Mouse (Mus musculus) erythroblast, embryonic 14.5 days (primary cell): ENCODE data around the gene Il1rl2. TPM values are rescaled to one million over a fixed set of nuclear protein-coding genes. Genes with fewer than 3 reads are reported as not detected.
"Not testable (repeated sequence)": the region's sequence is repeated elsewhere in the genome, so short reads cannot be mapped to it uniquely, and the experiment has no call there.

ENCODE experiments used
- H3K27me3 ChIP-seq: 2 replicates; pipeline ENCODE4 v1.6.1; 2012; ENCODE audit warnings: inconsistent platforms; ENCODE audit not compliant: control insufficient read depth
- H3K36me3 ChIP-seq: 2 replicates; pipeline ENCODE4 v1.6.1; 2012; ENCODE audit warnings: mild to moderate bottlenecking, inconsistent platforms; ENCODE audit not compliant: control insufficient read depth
- H3K4me1 ChIP-seq: 2 replicates; pipeline ENCODE4 v1.6.1; 2012; ENCODE audit warnings: inconsistent platforms; ENCODE audit not compliant: control insufficient read depth
- H3K4me3 ChIP-seq: replicated peaks from 2 replicates; pipeline ENCODE3; 2012; ENCODE audit warnings: moderate library complexity, mild to moderate bottlenecking, inconsistent platforms
- H3K9me3 ChIP-seq: 2 replicates; pipeline ENCODE4 v1.6.1; 2012; ENCODE audit warnings: low read length, inconsistent platforms, mixed read lengths; ENCODE audit not compliant: control insufficient read depth
- GATA1 ChIP-seq: IDR thresholded peaks from 2 replicates; pipeline ENCODE4 v1.6.1; 2012; ENCODE audit warnings: low read length, inconsistent platforms, mixed read lengths
- TAL1 ChIP-seq: IDR thresholded peaks from 3 replicates; pipeline ENCODE4 v1.6.1; 2012; ENCODE audit warnings: low read length, inconsistent platforms, mixed read lengths
- polyA plus RNA-seq: library from polyadenylated mRNA; stranded (reverse); fragments of >175 nt; gene quantifications from 2 replicates; pipeline ENCODE4 v1.2.3, GENCODE M21; 2012

Il1rl2 gene
- polyA plus RNA-seq, 1 experiment = not detected

- H3K36me3 ChIP-seq = no peaks in the 10 kb centered on the region; the same call in 1 of the 2 replicates
- no peaks in the 10 kb centered on the region for H3K4me1 ChIP-seq
- H3K9me3 ChIP-seq = no peaks in the 10 kb centered on the region
- H3K27me3 ChIP-seq = no peaks in the 10 kb centered on the region; the same call in 1 of the 2 replicates
- no peak for TF ChIP-seq TAL1
- TF ChIP-seq GATA1 = no peak
- H3K4me3 ChIP-seq = no peak overlapping the region
Measured at GRCm38 (mm10) chr1:40290489-40291255, 33.7 kb upstream of the Il1rl2 start.

DNA sequence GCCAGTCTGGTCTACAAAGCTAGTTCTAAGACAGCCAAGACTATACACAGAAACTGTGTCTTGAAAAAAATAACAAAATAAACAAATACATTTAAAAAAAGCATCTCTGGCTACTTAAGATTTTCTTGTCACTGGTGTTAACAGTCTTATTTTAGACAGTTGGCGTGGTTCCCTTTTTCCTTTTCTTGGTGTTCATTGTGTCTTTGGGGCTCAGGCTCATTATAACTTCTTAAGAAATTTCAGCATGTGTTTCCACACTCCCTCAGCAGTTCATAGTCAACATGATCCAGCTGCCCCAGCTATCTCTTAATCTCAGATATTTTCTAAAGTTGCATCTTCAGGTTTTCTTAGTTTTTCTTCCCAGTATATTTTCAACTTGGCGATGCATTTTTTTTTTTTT, 32.2 kb upstream of the Il1rl2 start:
- H3K4me1 ChIP-seq = peaks cover 15% of the 10 kb centered on the region
- H3K36me3 ChIP-seq = no peaks in the 10 kb centered on the region; the same call in 1 of the 2 replicates
- no peak overlapping the region for H3K4me3 ChIP-seq
- H3K27me3 ChIP-seq = no peaks in the 10 kb centered on the region
- no peaks in the 10 kb centered on the region for H3K9me3 ChIP-seq
- TF ChIP-seq GATA1 = no peak

GRCm38 (mm10) chr1:40293891-40294290, 30.5 kb upstream of the Il1rl2 start:
- Histone ChIP-seq H3K27me3 (no peaks in the 10 kb centered on the region), H3K36me3 (no peaks in the 10 kb centered on the region; the same call in 1 of the 2 replicates), H3K4me1 (peaks cover 28% of the 10 kb centered on the region), H3K9me3 (no peaks in the 10 kb centered on the region), H3K4me3 (no peak overlapping the region)
- TF ChIP-seq TAL1 = no peak
- no peak for TF ChIP-seq GATA1

DNA sequence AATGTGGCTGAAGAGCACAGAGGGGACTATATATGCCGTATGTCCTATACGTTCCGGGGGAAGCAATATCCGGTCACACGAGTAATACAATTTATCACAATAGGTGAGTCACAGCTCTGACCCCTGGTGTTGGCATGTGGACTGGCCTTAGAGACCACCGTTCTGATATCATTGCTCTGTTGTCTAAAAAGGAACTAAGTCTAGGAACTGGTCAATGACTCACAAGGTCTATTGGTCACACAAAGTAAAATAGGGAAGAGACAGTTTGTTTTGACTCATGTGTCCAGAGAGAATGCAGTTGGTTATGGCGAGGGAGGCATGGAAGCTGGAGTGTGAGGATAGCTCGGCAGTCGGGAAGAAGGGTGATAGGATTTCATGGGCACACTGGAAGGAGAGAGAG, 29.6 kb upstream of the Il1rl2 start:
- Histone ChIP-seq H3K4me1 (peaks cover 30% of the 10 kb centered on the region), H3K36me3 (no peaks in the 10 kb centered on the region; the same call in 1 of the 2 replicates), H3K9me3 (no peaks in the 10 kb centered on the region), H3K27me3 (no peaks in the 10 kb centered on the region), H3K4me3 (no peak overlapping the region)
- TF ChIP-seq GATA1 (no peak), TAL1 (no peak)

DNA sequence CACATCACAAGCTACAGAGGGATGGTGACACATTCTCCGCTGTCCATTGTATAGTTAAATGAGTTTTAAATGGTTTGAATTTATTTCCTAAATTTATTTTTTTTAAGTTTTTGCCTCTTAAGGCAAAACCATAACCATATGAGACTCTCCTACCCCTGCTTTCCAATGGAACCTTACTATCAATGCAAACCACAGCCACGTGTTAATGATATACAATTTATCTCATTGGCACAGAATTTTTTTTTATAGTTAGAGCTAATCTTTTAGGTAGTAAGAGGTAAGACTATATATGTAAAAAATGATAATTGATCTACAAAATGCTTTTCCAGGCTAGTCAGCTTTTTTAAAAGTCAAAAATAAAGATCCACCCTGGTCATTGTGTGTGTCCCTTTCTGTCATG, 26.4 kb upstream of the Il1rl2 start:
- Histone ChIP-seq H3K4me3 (no peak overlapping the region), H3K9me3 (no peaks in the 10 kb centered on the region), H3K27me3 (no peaks in the 10 kb centered on the region), H3K4me1 (peaks cover 39% of the 10 kb centered on the region), H3K36me3 (no peaks in the 10 kb centered on the region; the same call in 1 of the 2 replicates)
- TF ChIP-seq TAL1 (no peak), GATA1 (no peak)

DNA sequence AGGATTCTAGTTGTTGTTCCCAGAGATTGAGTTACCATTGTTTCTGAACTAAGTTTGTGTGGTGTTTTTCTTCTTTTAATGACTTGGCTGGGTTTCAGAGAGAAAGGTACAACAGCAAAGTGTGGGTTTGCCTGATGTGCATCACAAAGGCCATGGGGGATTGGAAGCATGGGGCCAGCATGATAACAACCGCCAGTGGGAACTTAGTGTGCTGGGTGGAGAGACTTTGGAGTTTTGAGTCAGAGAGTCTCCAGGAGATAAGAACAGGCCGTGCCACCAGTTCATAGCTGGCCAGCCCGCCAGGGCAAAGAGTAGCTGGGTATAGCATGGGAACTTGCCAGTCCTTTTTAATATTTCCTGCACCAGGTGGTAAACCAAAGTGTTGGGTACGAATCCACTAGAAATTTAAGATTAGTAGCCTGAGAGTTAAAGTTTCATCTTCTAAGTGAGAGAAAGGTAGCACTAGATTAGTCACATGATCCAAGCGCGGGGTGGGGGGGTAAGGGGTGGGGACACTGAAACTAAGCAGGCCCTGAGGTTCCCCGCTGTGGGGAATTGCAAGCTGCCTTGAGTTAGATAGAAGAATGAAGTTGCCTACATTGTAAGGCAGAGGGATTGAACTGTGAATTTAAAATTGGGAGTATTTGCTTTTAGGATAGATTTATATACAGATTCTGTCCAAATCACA, 21.1 kb upstream of the Il1rl2 start:
- Histone ChIP-seq H3K9me3 (no peaks in the 10 kb centered on the region), H3K4me3 (no peak overlapping the region), H3K4me1 (peaks cover 27% of the 10 kb centered on the region), H3K27me3 (no peaks in the 10 kb centered on the region), H3K36me3 (no peaks in the 10 kb centered on the region; the same call in 1 of the 2 replicates)
- TF ChIP-seq TAL1 = no peak
- no peak for TF ChIP-seq GATA1

DNA sequence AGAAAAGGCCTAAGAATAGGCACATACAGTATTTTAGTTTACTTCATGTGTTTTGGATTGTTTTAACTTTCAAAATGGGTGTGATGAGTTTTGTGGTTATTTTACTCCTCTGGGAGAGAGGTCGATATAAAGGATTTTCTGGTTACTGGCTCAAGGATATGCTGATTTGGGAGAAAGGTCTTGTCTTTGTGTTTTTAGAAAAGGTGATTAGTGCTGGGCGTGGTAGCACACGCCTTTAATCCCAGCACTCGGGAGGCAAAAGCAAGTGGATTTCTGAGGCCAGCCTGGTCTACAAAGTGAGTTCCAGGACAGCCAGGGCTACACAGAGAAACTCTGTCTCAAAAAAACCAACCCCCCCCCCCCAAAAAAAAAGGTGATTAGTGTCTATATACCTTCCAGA, 20.1 kb upstream of the Il1rl2 start:
- not testable (repeated sequence) for H3K36me3 ChIP-seq, H3K9me3 ChIP-seq, H3K4me3 ChIP-seq, H3K27me3 ChIP-seq
- H3K4me1 ChIP-seq = peaks cover 21% of the 10 kb centered on the region

- Histone ChIP-seq H3K4me1 (peaks cover 21% of the 10 kb centered on the region), H3K9me3 (no peaks in the 10 kb centered on the region), H3K4me3 (no peak overlapping the region), H3K27me3 (no peaks in the 10 kb centered on the region), H3K36me3 (peaks cover under 1% of the 10 kb centered on the region; the same call in 1 of the 2 replicates)
- no peak for TF ChIP-seq TAL1
- no peak for TF ChIP-seq GATA1
Measured at GRCm38 (mm10) chr1:40306111-40306510, 18.3 kb upstream of the Il1rl2 start.

DNA sequence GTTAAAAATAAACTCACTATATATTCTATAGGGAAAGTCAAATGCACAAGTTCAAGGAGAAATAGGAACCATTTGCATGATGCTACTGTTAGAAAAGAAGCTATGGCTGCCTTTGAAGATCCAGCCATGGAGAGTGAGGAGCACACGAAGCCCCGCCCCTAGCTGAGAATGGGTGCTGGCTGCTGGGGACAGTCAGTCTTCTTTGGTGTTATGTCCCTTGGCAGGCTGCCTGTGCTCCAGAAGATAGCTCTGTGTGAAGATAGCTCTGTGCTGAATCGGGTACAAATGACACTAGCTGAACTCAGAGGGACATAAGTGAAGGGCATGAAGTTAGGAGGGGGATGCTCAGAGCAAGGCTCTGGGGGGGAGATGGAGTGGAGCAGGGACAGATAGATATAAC, 13.3 kb upstream of the Il1rl2 start:
- H3K4me3 ChIP-seq = no peak overlapping the region
- H3K27me3 ChIP-seq = no peaks in the 10 kb centered on the region
- no peaks in the 10 kb centered on the region for H3K9me3 ChIP-seq
- TF ChIP-seq GATA1 = no peak
- no peak for TF ChIP-seq TAL1
- peaks cover 2% of the 10 kb centered on the region; the same call in 1 of the 2 replicates for H3K4me1 ChIP-seq
- H3K36me3 ChIP-seq = peaks cover 2% of the 10 kb centered on the region; the same call in 1 of the 2 replicates
